Mouse (Mus musculus) cerebellum, adult 8-10 months (tissue): Measurements from ENCODE around the gene Cntn3.

ENCODE experiments used
- DNase-seq: peaks from one replicate; pipeline ENCODE4 v3.0.0; 2022

Cntn3 gene

GRCm38 (mm10) chr6:102438353-102438752 is 134.5 kb downstream of the Cntn3 start:
- DNase-seq = no peak

- DNase-seq = no peak
Observed at GRCm38 (mm10) chr6:102427549-102427948, 145.4 kb downstream of the Cntn3 start.

GRCm38 (mm10) chr6:102421781-102422180 is 151.1 kb downstream of the Cntn3 start:
- no peak for DNase-seq

GRCm38 (mm10) chr6:102388590-102388989 is 184.3 kb downstream of the Cntn3 start:
- DNase-seq = no peak

- no peak for DNase-seq
Observed at GRCm38 (mm10) chr6:102372112-102372511, 200.8 kb downstream of the Cntn3 start.

- DNase-seq = no peak
Observed at GRCm38 (mm10) chr6:102363880-102364279, 209.0 kb downstream of the Cntn3 start.

GRCm38 (mm10) chr6:102363291-102363832 is 209.5 kb downstream of the Cntn3 start:
- no peak for DNase-seq

- DNase-seq = no peak
Observed at GRCm38 (mm10) chr6:102332144-102332543, 240.8 kb downstream of the Cntn3 start.

GRCm38 (mm10) chr6:102326711-102327110 is 246.2 kb downstream of the Cntn3 start:
- no peak for DNase-seq

GRCm38 (mm10) chr6:102322614-102323284 is 250.2 kb downstream of the Cntn3 start:
- DNase-seq = no peak

- no peak for DNase-seq
Observed at GRCm38 (mm10) chr6:102319755-102320154, 253.1 kb downstream of the Cntn3 start.

- DNase-seq = no peak
Observed at GRCm38 (mm10) chr6:102282889-102283288, 290.0 kb downstream of the Cntn3 start.

GRCm38 (mm10) chr6:102231015-102231414 is 341.9 kb downstream of the Cntn3 start:
- DNase-seq = no peak

GRCm38 (mm10) chr6:102186316-102186715 is 386.6 kb downstream of the Cntn3 start:
- no peak for DNase-seq

- peak; percentile 5 for DNase-seq
Observed at GRCm38 (mm10) chr6:102170913-102171312, 402.0 kb downstream of the Cntn3 start.

- DNase-seq = no peak
Observed at GRCm38 (mm10) chr6:102161186-102161585, 411.7 kb downstream of the Cntn3 start.

GRCm38 (mm10) chr6:102121676-102122075 is 451.2 kb downstream of the Cntn3 start:
- DNase-seq = no peak

- no peak for DNase-seq
Observed at GRCm38 (mm10) chr6:102120003-102120402, 452.9 kb downstream of the Cntn3 start.

GRCm38 (mm10) chr6:102113629-102114028 is 459.3 kb downstream of the Cntn3 start:
- DNase-seq = no peak
